Mouse (Mus musculus) CH12F3 (cell line): ENCODE measurements around the gene Mybph.
"Not testable (repeated sequence)": the region's sequence is repeated elsewhere in the genome, so short reads cannot be mapped to it uniquely, and the experiment has no call there.

Source experiments
- in situ Hi-C: fragments of 300-500 bp; cut with MboI; formaldehyde crosslinking; loops from 2 replicates; pipeline ENCODE4 v1.14.3; 2020; ENCODE audit warnings: low sequenced_read_pairs

Mybph gene

DNA sequence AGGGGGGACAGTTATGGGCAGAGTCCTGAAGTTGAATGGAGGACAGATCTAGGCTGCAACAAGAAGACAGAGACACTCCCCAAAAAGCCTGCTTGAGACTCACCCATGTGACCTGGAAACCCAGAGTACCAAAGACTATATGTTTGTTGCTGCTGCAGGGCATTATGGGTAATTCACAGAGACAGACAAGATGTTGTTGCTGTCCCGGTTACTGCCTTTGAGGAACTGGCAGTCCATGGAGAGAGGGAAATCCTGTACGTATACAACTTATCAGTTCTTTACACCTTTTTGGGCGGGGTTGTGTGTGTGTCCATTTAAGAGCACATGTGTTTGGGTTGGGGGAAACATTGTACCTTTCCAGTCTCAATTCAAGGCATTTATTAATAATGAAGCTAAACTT lies 38.4 kb downstream of the Mybph start:
- in situ Hi-C loops, result no loop called here

DNA sequence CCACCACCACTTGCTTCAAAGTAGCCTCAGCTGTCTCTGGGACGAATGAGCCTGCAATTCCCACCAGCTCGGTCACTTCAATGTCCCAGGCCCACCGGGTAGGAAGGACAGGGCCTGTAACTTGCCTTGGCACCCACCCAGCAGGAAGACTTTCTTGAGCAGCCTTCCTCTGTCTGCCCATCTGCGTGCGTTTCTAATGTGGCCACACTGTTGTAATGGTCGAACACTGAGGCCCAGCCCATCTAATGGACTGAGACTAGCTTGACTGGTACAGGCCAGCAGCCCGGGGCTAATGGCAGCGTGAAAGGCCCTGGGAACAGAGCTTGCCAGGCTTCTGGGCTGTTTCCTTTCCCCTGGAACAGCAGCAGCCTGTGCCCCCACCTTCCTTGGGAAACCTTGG lies 39.1 kb downstream of the Mybph start:
- in situ Hi-C loops, result no loop called here

GRCm38 (mm10) chr1:134232778-134233531 lies 39.7 kb downstream of the Mybph start:
- in situ Hi-C loops, result no loop called here

DNA sequence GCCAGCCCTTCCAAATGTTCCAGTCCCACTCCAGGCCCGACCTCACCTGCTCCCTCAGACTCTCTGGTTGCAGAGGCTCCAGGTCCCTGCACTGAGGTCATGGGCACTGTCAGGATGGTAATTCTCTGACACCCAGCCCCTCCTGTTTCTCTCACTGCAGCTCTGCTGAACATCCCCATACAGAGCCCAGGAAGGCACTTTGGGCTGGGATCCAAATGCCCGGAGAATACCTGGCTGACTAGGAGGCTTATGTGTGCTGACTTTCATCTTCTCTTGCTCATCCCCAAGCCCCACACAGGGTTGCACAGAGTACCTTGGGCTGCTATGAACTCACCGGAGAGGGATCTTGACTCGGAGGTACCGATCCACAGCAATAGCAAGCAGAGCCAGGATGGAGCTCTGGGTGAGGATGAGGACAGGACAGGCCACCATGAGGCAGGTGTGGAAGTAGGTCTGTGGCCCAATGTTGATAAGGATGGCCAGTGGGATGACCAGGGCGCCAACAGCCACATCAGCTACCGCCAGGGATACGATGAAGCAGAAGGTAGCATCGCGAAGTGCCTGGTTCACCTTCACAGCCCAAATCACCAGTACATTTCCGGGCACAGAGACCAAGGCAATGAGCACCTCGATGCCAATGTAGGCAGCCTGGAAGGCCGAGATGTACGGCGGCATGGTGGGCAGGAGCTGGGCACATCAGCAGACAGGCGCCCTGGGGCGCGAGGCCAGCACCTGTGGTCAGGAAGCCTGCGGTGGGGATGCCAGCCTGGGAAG lies 40.6 kb downstream of the Mybph start:
- in situ Hi-C loops, result no loop called here

DNA sequence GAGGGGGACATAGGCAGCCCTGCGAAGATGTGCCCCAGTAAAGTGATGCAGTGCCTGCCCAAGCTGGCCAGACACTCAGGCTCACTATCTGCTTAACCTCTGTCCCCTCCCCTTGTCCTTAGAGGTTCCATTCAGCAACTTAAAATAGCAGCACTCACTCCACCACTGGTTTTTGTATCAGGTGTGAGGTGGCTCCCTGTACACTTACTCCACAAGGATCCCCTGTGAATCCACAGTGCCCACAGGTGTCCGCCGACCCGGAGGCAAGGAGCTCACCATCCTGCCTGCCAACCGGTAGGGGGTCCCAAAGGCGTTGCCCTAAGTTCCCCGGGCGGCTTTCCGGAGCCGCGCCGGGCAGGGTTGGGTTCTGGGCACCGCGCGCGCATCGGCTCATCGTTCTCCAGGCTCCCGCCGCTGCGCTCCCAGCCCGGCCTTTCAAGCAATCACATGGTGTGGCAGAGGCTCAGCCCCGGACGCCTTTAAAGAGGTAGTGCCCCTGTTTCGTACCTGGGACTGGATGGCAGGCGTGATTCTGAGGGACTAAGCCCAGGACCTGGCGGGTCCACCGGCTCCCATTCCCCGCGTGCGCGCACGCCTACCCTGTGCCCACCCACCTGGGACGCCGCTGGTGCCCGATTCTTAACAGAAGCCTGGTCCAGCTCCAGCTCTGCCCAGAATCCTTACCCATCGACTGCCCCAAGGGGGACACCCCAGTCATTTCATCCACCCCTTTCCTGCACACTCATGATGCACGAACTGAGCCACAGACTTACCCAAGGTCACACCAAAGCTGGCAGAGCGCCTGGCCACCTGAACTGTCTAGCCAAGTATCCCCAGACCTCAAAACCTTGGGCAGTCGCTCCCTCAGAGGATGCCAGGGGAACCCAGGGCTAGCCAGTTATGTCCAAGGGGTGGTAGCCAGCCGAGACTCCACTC lies 41.5 kb downstream of the Mybph start:
- in situ Hi-C loops, result no loop called here

DNA sequence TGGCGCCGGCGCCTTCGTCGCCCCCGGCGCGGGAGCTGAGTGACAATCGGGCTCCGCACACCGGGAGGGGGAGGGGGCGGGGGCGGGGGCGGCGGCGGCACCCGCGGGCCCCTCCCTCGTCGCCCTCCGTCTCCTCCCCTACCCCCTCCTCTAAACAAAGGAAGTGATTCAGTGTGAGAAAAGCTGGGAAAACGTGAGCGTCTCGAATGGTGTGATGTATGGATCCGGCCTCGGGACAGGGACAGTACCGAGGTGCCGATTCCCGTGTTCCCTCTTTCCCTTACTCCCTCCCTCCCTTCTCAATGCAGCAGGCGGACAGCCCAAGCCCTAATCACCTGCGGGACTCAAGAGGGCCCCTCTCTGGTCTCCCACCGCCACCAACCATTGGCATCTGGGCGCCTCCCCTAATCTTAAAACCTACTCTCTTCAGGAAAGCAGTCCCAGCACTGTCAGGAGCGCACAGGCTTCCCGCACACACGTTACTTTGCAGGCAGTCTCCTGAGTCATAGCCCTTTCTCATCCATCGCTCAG lies 42.2 kb downstream of the Mybph start, which contains the start of gene Adora1:
Gene Adora1 (minus strand): TSS at position 41 of the 531 bp plus-strand sequence.
- in situ Hi-C loops, result no loop called here

DNA sequence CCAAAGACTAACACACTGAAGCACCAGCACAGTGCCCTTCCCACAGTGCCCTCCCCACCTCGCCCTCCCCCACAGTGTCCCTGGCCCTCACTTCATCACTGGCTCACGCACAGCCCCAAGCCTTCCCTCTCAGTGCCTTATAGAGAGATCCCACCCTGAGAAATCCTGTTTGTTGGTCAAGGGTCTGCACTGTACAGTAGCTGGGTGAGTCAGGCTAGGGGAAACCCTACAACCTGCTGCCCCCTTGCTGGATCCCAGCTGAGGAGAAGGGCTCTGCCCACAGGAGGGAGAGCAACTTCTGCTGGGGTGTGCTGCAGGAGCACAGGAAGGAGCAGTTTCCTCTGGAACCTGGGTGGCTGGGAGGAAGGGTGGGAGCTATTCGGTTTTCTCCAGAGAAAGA lies 42.9 kb downstream of the Mybph start:
- in situ Hi-C loops, result no loop called here

- in situ Hi-C loops, result no loop called here
These were observed 44.2 kb downstream of the Mybph start for GRCm38 (mm10) chr1:134237438-134237837.

DNA sequence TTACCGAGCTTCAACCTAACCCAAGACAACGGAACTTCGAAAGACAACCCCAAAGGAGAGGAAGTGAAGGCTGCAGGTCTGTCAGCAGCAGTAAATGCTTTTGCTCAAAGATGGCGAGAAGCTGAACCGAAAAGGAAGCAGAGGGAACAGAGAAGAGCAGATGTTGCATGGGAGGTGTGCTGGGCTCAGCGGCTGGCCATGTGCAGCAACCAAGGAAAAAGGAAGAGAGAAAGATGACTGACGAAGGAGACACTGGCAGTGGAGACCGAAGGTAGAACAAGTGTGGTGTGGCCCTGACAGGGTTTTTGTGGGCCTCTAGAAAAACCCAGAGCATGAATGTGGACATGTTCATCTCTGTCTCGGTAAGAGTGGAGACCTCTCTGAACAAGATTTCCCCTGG lies 47.5 kb downstream of the Mybph start:
- in situ Hi-C loops, result loop anchor here (5.0 kb wide), 1 partner anchor 88 kb away; no protein-coding TSS in a partner anchor

GRCm38 (mm10) chr1:134241298-134241697 lies 48.0 kb downstream of the Mybph start:
- in situ Hi-C loops, result loop anchor here (5.0 kb wide), 1 partner anchor 89 kb away; no protein-coding TSS in a partner anchor

GRCm38 (mm10) chr1:134242286-134242685 lies 49.0 kb downstream of the Mybph start:
- in situ Hi-C loops, result loop anchor here (5.0 kb wide), 1 partner anchor 90 kb away; no protein-coding TSS in a partner anchor

DNA sequence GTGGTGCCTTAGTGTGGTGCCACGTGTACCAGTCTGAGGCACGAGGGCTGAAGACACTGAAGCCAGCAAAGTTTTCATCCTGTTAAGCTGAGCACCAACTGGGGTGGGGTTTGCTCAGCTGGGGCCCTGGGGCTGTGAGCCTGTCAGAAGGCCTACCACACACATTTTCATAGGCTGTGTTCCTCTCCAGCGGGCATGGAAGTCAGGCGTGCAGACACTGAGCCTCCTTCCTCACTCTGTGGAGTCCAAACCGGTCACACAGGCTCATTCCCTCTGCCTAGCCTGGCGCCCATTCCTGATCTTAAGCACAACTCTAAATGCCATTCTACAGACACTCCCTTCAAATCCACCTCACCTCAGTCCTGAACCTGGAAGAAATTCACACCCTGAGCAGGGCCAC lies 50.3 kb downstream of the Mybph start:
- in situ Hi-C loops, result loop anchor here (5.0 kb wide), 1 partner anchor 91 kb away; no protein-coding TSS in a partner anchor

GRCm38 (mm10) chr1:134243948-134244914 lies 51.0 kb downstream of the Mybph start:
- in situ Hi-C loops, result loop anchor here (5.0 kb wide), 1 partner anchor 92 kb away; no protein-coding TSS in a partner anchor

DNA sequence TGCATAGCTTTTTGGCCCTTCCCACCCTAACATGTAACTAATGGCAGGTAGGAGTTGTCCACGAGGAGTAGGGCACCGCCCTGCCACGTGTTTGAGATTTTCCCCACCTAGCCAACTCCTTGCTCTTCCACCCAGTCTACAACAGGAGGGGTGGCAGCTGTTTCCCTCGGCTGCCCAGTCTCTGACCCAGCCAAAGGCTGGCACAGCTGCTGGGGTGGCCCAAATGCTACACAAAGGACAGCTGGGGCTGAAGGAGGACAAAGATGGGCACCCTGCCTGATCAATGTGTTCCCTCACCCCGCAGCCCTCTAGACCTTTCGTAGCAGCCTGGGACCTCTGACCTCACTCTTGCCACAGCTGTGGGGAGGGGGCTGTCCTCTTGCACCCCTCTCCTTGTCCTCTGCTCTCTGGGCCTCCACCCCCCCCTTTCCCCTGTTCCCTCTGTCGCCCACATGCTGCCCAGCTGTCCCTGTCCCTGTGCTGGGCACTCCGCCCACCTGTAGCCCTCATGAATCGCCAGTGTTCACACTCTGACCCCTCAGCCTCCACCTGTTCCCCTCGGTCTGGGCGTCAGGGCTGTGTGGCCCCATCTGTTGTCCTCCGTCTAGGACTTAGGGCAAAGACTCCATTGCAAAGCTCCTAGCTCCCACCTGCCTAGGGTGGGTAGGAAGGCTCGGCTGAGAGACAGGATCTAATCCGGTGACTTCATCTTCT lies 51.9 kb downstream of the Mybph start:
- in situ Hi-C loops, result no loop called here

DNA sequence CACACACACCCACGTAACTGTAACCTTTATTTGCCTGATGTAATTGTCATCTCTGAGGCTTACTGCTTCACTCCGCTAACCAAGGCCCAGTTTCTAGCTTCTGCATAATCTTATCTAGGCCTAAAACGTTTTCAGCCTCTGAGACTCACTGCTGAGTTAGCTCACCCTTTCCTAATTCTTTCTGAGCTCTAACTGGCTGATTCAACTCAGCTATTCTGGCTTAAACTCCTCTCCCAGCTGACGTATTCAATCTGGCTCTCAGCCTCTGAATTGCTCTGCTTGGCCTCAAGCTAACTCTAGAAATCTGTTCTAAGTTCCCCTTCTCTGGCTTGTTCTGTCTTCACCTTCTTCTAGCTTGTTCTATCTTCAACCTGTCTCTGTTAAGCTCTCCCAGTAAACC lies 53.3 kb downstream of the Mybph start:
- in situ Hi-C loops, result no loop called here

- in situ Hi-C loops, result not testable (repeated sequence)
These were observed 56.4 kb downstream of the Mybph start for GRCm38 (mm10) chr1:134249681-134250080.
